Mouse (Mus musculus) urinary bladder, adult 2 months (tissue): ENCODE measurements around the gene Defb11. TPM values are rescaled to one million over a fixed set of nuclear protein-coding genes. Genes with fewer than 3 reads are reported as not detected.
"Not testable (repeated sequence)": the region's sequence is repeated elsewhere in the genome, so short reads cannot be mapped to it uniquely, and the experiment has no call there.

Source experiments
- DNase-seq: peaks from one replicate; pipeline ENCODE4 v3.0.0; 2022; ENCODE audit warnings: low spot score
- polyA plus RNA-seq: library from polyadenylated mRNA; depleted of rRNA; stranded (reverse); fragments of >200 nt; gene quantifications from 2 replicates; pipeline ENCODE4 v1.2.3, GENCODE M21; 2012; rRNA removed

Gene Defb11
- polyA plus RNA-seq: not detected in 2 replicates

DNA sequence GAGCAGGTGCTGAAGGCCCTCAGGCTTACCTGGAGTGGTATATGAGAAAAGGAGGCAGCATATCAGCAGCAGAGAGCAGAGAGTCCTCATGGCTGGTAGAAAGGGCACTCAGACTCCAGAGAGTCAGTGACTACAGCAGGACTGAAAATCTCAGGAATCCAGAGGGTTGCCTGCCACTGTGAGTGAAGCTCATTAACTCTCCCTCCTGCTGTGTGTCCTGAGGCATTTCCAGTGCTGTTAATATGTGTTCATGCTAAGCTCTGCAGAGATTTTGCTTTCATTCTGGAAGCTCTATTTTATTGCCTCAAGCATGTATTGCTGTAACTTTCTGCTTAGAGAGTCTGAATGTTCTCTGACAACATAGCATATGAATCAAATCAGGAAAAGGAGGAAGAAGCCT, at the start of gene Defb11:
Gene Defb11 (minus strand): TSS at position 123 of the 400 bp plus-strand sequence.
- not testable (repeated sequence) for DNase-seq

DNA sequence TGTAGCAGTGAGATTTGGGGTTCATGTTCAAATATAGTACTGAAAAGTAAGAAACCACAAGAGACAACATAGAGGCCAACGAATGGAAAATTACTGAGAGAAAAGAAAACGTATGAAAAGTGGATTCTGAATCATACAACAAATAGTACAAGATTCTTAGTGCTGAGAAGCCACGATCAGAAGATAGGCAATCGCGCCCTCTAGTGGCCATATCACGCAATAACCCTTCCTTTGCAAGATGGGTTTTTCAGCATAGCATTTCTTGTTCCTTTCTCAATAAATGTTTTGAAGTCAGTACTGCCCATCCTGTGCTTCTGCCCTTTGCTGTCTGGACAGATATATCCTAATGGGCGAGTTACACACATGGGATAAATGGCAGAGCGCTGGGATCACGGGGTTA, 49.1 kb upstream of the Defb11 start:
- DNase-seq: no peak

DNA sequence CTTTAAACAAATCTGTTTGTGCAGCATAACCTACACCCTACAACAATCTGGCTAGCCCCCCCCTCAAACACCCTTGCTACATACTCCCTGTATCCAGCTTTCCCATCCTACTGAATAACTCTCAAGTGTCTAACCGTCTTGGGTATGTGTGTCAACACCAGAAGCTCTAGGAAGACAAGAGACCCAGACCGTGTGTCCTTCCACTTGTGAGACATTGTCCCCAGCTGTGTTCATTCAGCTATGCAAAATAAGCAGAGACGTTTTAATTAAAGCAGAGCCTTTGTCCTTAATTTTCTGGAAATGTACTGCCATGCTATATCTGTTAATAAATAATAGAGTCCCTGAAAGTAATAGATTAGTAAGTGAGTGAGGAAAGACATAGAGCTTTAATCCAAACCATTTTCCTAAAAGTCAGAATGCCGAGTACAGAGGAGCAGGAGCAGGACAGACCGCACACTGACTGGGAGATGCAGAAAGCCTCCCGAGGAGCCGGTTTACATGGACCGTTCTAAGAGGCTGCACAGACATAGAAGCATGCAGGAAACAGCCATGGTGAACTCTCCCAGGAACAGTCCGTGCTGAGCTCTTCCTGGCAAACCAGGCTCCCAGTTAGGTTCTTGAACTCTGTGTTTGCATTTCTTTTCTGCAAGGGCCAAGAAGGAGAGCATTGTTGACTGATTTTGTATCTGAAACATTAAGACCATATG, 41.3 kb upstream of the Defb11 start:
- no peak for DNase-seq

GRCm38 (mm10) chr8:21946462-21946861, 40.2 kb upstream of the Defb11 start, which contains the start of gene Defb13:
Gene Defb13 (plus strand): TSS chr8:21946762.
- no peak for DNase-seq

DNA sequence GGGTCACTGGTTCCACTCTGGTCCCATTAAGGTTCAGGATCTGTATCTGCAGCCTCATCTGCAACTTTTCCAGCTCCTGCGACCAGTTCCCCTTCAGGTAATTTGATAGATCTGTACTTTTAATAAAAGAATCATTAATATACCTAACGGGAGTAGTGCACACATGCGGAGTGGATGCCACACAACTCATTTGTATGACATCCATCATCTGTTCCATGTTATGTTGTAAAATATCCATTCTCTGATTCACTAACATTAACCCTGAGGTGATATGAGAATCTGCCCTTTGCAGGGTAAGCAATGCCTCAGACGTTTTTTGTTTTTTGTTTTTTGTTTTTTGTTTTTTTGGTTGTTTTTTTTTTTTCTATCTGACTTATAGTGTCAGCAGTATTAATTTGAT, 31.8 kb upstream of the Defb11 start, which contains the start of gene Defb35:
Gene Defb35 (plus strand): TSS at position 301 of the 400 bp plus-strand sequence.
- DNase-seq: not testable (repeated sequence)

- no peak for DNase-seq
Measured at GRCm38 (mm10) chr8:21932610-21933009, 26.4 kb upstream of the Defb11 start, which contains the start of gene Defb15. Gene Defb15 (minus strand): TSS chr8:21932710.

DNA sequence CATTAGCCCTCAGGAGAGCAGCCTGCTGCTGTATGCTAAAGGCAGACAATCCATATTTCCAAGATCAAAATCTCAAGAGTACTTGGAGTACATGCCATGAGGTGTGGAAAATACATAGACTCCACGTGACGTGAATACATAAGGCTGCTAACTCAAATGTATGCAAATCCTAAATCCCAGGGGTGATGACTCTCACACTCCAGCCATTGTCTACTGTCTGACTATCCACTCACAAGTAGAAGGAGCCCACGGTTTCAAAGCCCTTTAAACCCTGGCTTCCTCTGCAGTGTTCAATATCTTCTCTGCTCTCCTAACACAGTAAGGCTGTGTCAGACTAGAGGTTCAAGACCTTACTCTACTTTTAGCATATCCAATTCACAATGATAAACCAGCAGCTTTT, 24.5 kb upstream of the Defb11 start:
- not testable (repeated sequence) for DNase-seq

DNA sequence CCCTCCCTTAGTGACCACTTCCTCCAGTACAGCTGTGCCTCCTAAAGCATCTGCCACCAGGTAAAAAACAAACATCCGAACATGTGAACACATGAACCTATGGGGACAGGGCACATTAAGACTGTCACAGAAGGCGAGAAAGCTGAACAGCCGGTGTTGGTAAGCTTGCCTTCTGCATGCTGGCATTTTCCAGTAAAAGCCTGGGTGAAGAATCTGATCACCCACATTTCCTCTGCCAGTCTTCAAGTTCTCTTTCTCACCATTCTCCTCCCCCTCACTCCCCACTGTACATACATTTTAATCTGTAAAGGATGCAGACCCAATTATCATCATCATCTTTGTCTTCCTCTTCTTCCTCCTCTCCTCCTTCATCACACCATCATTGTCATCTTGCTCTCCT, 9.4 kb upstream of the Defb11 start:
- no peak for DNase-seq

GRCm38 (mm10) chr8:21912554-21912953, 6.3 kb upstream of the Defb11 start:
- no peak for DNase-seq

- DNase-seq: no peak
Measured at GRCm38 (mm10) chr8:21911931-21912330, 5.7 kb upstream of the Defb11 start.

DNA sequence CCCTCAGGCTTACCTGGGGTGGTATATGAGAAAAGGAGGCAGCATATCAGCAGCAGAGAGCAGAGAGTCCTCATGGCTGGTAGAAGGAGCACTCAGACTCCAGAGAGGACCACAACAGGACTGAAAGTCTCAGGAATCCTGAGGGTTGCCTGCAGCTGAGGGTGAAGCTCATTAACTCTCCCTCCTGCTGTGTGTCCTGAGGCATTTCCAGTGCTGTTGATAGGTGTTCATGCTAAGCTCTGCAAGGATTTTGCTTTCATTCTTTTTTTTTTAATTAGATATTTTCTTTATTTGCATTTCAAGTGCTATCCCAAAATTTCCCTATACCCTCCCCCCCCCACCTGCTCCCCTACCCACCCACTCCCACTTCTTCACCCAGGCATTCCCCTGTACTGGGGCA, 20.9 kb downstream of the Defb11 start, which contains the start of gene Defb9:
Gene Defb9 (minus strand): TSS at position 101 of the 400 bp plus-strand sequence.
- DNase-seq: not testable (repeated sequence)

GRCm38 (mm10) chr8:21858586-21858985, 47.6 kb downstream of the Defb11 start, which contains the start of gene Defb10:
Gene Defb10 (plus strand): TSS chr8:21858901.
- DNase-seq: not testable (repeated sequence)

Other genes with a start within 250 kb of the Defb11 start
- not detected in 2 replicates for gene Defa34, start 240.6 kb downstream of the Defb11 start, polyA plus RNA-seq
- not detected in 2 replicates for gene AY761184, start 202.8 kb downstream of the Defb11 start, polyA plus RNA-seq
- not detected in 2 replicates for gene Defa24, start 171.9 kb downstream of the Defb11 start, polyA plus RNA-seq
- gene Defb50, start 82.9 kb downstream of the Defb11 start, polyA plus RNA-seq: 0.48 TPM in 1 of 2 replicates, not detected in the other
- gene Defb2, start 66.5 kb downstream of the Defb11 start, polyA plus RNA-seq: not detected in 2 replicates
- gene Defb10, start 47.5 kb downstream of the Defb11 start, polyA plus RNA-seq: not detected in 2 replicates
- not detected in 2 replicates for gene Defb9, start 21.0 kb downstream of the Defb11 start, polyA plus RNA-seq
- gene Defb15, start 26.3 kb upstream of the Defb11 start, polyA plus RNA-seq: not detected in 2 replicates
- not detected in 2 replicates for gene Defb35, start 31.9 kb upstream of the Defb11 start, polyA plus RNA-seq
- gene Defb13, start 40.4 kb upstream of the Defb11 start, polyA plus RNA-seq: not detected in 2 replicates
- gene Fam90a1a, start 52.3 kb upstream of the Defb11 start, polyA plus RNA-seq: not detected in 2 replicates
- gene Ccdc70, start 63.4 kb upstream of the Defb11 start, polyA plus RNA-seq: not detected in 2 replicates
- gene Atp7b, start 153.9 kb upstream of the Defb11 start, polyA plus RNA-seq: 0.88 and 0.93 TPM in 2 replicates
- gene Alg11, start 154.3 kb upstream of the Defb11 start, polyA plus RNA-seq: 10.6 and 11.6 TPM in 2 replicates
- 3.6 and 4.7 TPM in 2 replicates for gene Nek5, start 218.6 kb upstream of the Defb11 start, polyA plus RNA-seq